Mouse (Mus musculus) midbrain, embryonic 11.5 days (tissue): ENCODE results near the gene Rims3. TPM values are rescaled to one million over a fixed set of nuclear protein-coding genes. Genes with fewer than 3 reads are reported as not detected.

Experiments
- ATAC-seq: fragments of 200-750 bp; cut with Nextera tagmentation; 2 replicates; pipeline ENCODE4 v1.8.0; 2017; ENCODE audit warnings: moderate TSS enrichment, moderate library complexity; ENCODE audit not compliant: low FRiP score
- DNase-seq: peaks from one replicate; pipeline ENCODE4 v3.0.0; 2015; ENCODE audit warnings: low spot score; ENCODE audit errors: missing footprints
- H3K27ac ChIP-seq: fragments of 300-500 bp; sonication (generic); 2 replicates; pipeline ENCODE4 v1.5.1; 2014; ENCODE audit warnings: low read depth, low read length
- H3K27me3 ChIP-seq: fragments of 300-500 bp; sonication (generic); 2 replicates; pipeline ENCODE4 v1.6.1; 2014; ENCODE audit warnings: mild to moderate bottlenecking, low read length, moderate library complexity, mixed read lengths; ENCODE audit not compliant: control insufficient read depth, insufficient read depth
- H3K36me3 ChIP-seq: fragments of 300-500 bp; sonication (generic); 2 replicates; pipeline ENCODE4 v1.6.1; 2014; ENCODE audit warnings: mild to moderate bottlenecking, low read length, moderate library complexity, mixed read lengths; ENCODE audit not compliant: control insufficient read depth, insufficient read depth
- H3K4me1 ChIP-seq: fragments of 300-500 bp; sonication (generic); 2 replicates; pipeline ENCODE4 v1.6.1; 2014; ENCODE audit warnings: low read length; ENCODE audit not compliant: control insufficient read depth, insufficient read depth
- H3K4me2 ChIP-seq: fragments of 300-500 bp; sonication (generic); 2 replicates; pipeline ENCODE4 v1.6.1; 2014; ENCODE audit warnings: mild to moderate bottlenecking, moderate library complexity
- H3K4me3 ChIP-seq: fragments of 300-500 bp; sonication (generic); 2 replicates; pipeline ENCODE4 v1.5.1; 2014; ENCODE audit warnings: low read depth, low read length
- H3K9ac ChIP-seq: fragments of 300-500 bp; sonication (generic); 2 replicates; pipeline ENCODE4 v1.6.1; 2014; ENCODE audit warnings: low read length
- H3K9me3 ChIP-seq: fragments of 300-500 bp; sonication (generic); 2 replicates; pipeline ENCODE4 v1.6.1; 2016; ENCODE audit warnings: low read length; ENCODE audit not compliant: control insufficient read depth
- WGBS: fragments of 180-500 bp; shearing (Covaris S2); extraction: QIAGEN DNeasy Blood & Tissue Kit; methylation state at CpG from one replicate; pipeline ENCODE4 v1.1.7; 2014; 5-methylcytosine and 5-hydroxymethylcytosine counted together
- polyA plus RNA-seq: library from polyadenylated mRNA; unstranded; fragments of >200 nt; fragmentation: Nextera tagmentation; extraction: Ambion mirVana; gene quantifications from 2 replicates; pipeline ENCODE4 v1.2.1, GENCODE M21; 2014

The Rims3 gene
- polyA plus RNA-seq, 1 experiment from 2014 or later, result 3.4 TPM

DNA sequence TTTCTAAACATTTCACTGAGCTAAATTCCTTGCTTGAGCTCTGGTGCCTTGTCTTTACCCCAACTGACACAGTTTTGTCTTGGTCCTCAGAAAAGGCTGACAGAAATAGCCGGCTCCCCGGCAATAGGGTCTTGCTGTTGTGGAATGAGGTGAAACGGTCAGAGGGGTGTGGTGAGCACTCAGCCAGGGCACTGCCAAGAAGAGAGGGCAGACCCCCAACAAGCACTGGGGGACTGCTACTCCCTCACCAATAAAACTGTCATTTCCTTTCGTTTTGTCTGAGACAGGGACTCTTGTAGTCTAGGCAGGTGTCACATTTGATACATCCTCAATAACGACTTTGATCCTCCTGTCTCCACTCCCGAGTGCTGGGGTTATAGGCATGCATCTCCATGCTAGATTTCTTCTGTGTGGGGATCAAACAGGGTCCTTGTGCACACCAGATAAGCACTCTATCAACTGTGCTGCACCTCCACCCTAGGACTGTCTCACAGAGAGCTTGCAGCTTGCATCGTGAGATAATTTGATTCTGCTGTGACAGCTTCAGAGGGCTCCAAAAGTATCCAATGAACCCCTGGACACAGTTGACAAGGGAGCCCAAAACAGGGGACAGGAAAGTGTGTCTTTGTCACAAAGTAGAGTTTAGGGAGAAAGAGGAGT lies 10.1 kb upstream of the Rims3 start:
- no peaks in the 10 kb centered on the region for H3K4me1 ChIP-seq
- H3K27ac ChIP-seq, result no peak overlapping the region
- H3K9me3 ChIP-seq, result no peaks in the 10 kb centered on the region
- H3K9ac ChIP-seq, result no peak overlapping the region
- no peak overlapping the region for H3K4me3 ChIP-seq
- ATAC-seq (no peak), DNase-seq (no peak)
- no peaks in the 10 kb centered on the region for H3K27me3 ChIP-seq
- H3K36me3 ChIP-seq, result no peaks in the 10 kb centered on the region
- 75% methylated on average over 7 of the region's 7 CpGs for WGBS
- no peak overlapping the region for H3K4me2 ChIP-seq

DNA sequence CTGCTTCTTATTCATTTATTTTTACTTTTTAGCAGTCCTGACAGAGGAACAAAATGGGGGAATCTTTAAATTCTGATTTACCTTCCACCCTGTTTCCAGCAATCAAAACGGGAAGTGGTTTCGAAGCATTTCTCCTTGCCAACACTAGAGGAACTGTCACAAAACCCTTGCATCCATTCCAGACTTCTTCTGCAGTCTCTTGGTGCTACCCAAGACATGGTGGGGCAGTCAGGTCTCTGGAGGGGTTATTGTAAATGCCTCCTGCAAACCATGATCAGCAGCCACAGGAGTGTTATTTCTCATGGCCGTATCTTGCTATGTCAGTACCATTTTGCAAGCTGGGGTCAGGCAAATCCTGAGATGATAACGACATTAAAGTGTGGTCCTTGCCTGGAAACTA lies 9.5 kb upstream of the Rims3 start:
- DNase-seq (no peak), ATAC-seq (no peak)
- Histone ChIP-seq H3K27ac (no peak overlapping the region), H3K27me3 (no peaks in the 10 kb centered on the region), H3K9ac (no peak overlapping the region), H3K4me1 (no peaks in the 10 kb centered on the region), H3K36me3 (no peaks in the 10 kb centered on the region), H3K4me2 (no peak overlapping the region), H3K4me3 (no peak overlapping the region), H3K9me3 (no peaks in the 10 kb centered on the region)
- 79% methylated on average over 4 of the region's 4 CpGs for WGBS

DNA sequence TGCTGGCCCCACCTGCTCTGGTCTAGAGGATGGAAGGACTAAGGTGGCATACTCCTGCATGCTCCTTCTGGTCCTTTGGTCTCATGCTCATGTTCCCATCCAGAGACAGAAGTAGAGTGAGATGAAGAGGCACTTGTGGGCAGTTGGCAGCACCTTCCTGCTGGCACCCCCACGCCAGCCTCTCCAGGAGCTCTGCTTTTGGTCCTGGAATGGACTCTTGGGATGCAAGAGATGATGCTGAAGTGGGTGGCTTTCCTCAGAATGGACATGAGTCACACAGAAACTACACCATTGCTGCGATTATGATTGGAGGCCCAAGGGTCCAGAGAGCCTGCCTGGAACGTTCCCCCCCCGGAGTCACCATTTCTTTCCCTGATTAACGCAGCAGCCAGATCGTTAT lies 5.7 kb upstream of the Rims3 start:
- Histone ChIP-seq H3K4me1 (no peaks in the 10 kb centered on the region), H3K36me3 (no peaks in the 10 kb centered on the region), H3K4me2 (no peak overlapping the region), H3K9ac (no peak overlapping the region), H3K27me3 (no peaks in the 10 kb centered on the region), H3K4me3 (no peak overlapping the region), H3K27ac (no peak overlapping the region), H3K9me3 (no peaks in the 10 kb centered on the region)
- DNase-seq (no peak), ATAC-seq (no peak)
- WGBS, result 89% methylated on average over 6 of the region's 6 CpGs

DNA sequence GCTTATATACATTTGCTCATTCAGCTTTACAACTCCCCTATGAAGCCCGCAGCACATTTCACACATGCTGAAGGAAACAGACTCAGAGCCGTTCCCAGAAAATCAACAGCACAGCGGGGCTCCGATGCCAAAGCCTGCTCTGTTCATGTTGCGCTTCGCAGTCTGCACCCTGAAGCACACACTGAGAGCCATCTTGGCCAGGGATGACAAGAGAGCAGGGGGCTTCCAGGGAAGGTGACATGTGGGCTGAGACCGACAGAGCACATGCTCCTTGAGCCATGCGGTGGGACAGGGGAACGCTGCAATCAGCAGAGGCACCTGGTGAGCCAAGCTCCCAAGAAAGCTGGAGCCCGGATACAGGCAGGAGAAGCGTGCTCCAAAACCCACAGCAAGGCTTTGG lies 5.2 kb upstream of the Rims3 start:
- ATAC-seq (no peak), DNase-seq (no peak)
- WGBS, result 62% methylated on average over 11 of the region's 11 CpGs
- H3K4me2 ChIP-seq, result no peak overlapping the region
- no peaks in the 10 kb centered on the region for H3K27me3 ChIP-seq
- H3K9ac ChIP-seq, result no peak overlapping the region
- H3K4me1 ChIP-seq, result no peaks in the 10 kb centered on the region
- H3K9me3 ChIP-seq, result no peaks in the 10 kb centered on the region
- H3K27ac ChIP-seq, result no peak overlapping the region
- no peak overlapping the region for H3K4me3 ChIP-seq
- no peaks in the 10 kb centered on the region for H3K36me3 ChIP-seq

DNA sequence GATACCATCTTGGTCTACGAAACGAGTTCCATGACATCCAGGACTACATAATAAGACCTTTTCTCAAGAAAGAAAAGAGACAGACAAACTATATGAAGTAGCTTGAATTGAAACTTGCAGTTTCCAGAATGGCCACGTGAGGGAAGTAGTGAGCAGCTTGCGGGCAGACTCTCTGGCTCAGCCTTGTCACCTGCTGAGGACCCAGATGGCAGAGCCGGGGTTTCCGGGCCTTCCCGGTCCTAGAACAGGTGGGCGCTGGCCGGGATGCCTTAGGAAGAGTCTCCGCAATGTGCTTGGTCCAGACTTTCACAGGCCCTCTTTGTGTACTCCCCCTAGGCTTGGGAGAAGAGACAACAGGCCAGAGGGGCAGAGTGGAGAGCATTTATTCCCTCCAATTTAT lies 3.7 kb upstream of the Rims3 start:
- no peak for ATAC-seq
- peak; percentile 98 for DNase-seq
- H3K4me1 ChIP-seq, result peaks cover 4% of the 10 kb centered on the region; the same call in 1 of the 2 replicates
- H3K9ac ChIP-seq, result no peak overlapping the region
- no peak overlapping the region for H3K4me3 ChIP-seq
- no peak overlapping the region for H3K27ac ChIP-seq
- H3K36me3 ChIP-seq, result no peaks in the 10 kb centered on the region
- no peaks in the 10 kb centered on the region for H3K9me3 ChIP-seq
- no peak overlapping the region for H3K4me2 ChIP-seq
- WGBS, result 7% methylated on average over 10 of the region's 10 CpGs
- H3K27me3 ChIP-seq, result peaks cover 5% of the 10 kb centered on the region

DNA sequence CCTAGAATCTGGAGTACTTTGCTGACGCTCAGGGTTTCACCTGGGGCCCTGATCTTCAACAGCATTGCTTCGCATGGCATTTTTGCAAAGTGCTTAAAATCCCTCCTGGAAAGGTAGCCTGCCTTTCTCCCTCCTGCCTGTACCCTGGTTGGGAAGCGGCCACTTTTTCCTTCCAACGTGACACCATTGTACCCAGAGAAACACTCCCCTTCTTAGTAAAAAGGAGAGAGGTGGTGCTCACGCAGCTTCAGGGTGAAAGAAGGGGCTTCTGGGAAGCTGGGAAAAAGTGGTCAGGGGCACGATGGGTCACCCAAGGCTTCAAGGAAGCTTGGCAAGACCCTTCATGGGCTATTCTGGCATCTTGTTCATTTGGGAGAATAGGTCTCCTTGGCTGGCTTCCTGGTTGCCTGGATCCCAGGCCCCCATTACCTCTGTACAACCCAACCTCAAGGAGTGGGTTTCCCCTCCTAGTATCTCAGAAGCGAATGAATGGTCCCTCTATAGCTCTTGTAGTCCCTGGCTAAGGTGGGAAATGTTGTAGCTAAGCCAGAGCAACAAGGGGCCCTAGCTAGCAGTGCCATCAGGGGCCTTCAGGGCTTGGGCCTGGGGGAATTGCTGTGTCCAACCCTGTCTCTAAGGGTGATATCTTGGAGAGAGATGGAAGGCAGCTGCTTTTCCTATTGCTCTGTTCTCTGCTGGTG lies 894 bp downstream of the Rims3 start:
- ATAC-seq (no peak), DNase-seq (peak; percentile 91)
- WGBS, result 18% methylated on average over 7 of the region's 7 CpGs
- Histone ChIP-seq H3K9me3 (no peaks in the 10 kb centered on the region), H3K4me3 (peak overlapping the region; percentile 72), H3K27me3 (peaks cover 5% of the 10 kb centered on the region), H3K27ac (no peak overlapping the region), H3K4me2 (peak overlapping the region; percentile 65), H3K9ac (peak overlapping the region; percentile 75), H3K36me3 (no peaks in the 10 kb centered on the region), H3K4me1 (peaks cover 9% of the 10 kb centered on the region)

DNA sequence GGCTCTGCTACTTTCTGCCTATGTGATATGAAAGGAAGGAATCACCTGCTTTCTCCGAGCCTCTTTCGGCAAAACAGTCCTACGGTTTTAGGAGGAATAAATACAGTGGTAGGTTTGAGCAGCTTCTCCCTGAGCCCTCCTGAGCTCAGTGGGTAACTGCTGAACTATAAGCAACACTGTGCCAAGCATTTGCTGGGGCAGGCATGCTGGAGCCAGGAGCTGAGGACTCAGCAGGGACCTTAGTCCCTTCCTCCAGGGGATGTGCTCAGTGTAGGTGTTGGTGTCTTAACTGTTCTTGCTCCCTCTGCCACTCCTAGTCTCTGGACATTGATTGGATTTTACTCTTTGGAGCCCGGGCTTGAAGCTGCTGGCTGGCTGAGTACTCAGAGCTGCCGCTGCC lies 1.8 kb downstream of the Rims3 start:
- Histone ChIP-seq H3K4me1 (peaks cover 9% of the 10 kb centered on the region), H3K9me3 (no peaks in the 10 kb centered on the region), H3K4me2 (no peak overlapping the region), H3K27me3 (peaks cover 5% of the 10 kb centered on the region), H3K9ac (no peak overlapping the region), H3K27ac (no peak overlapping the region), H3K4me3 (no peak overlapping the region), H3K36me3 (no peaks in the 10 kb centered on the region)
- WGBS, result 47% methylated on average over 5 of the region's 5 CpGs
- ATAC-seq (no peak), DNase-seq (peak; percentile 87)

DNA sequence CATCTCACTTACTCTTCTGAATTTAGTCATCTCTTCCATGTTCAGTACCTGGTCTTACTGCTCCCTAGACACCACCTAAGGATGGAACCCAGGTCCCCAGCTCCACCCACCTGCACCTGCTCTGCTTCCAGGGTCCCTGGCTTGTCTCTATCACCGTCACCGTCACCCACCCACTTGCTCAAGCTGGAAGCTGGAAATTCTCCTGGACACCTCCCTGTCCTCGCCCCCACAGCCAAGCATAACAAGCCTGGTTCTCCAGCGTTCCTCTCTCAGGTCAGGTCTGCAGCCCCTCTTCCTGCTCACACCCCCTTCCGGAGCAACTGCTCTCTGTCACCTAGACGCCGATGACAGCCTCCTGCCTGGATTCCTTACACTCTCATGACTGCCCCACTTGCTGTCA lies 5.2 kb downstream of the Rims3 start:
- H3K36me3 ChIP-seq, result no peaks in the 10 kb centered on the region
- H3K4me2 ChIP-seq, result no peak overlapping the region
- ATAC-seq (no peak), DNase-seq (no peak)
- H3K4me3 ChIP-seq, result no peak overlapping the region
- 83% methylated on average over 7 of the region's 7 CpGs for WGBS
- peaks cover 5% of the 10 kb centered on the region for H3K27me3 ChIP-seq
- H3K9ac ChIP-seq, result no peak overlapping the region
- peaks cover 9% of the 10 kb centered on the region for H3K4me1 ChIP-seq
- H3K9me3 ChIP-seq, result no peaks in the 10 kb centered on the region
- no peak overlapping the region for H3K27ac ChIP-seq

DNA sequence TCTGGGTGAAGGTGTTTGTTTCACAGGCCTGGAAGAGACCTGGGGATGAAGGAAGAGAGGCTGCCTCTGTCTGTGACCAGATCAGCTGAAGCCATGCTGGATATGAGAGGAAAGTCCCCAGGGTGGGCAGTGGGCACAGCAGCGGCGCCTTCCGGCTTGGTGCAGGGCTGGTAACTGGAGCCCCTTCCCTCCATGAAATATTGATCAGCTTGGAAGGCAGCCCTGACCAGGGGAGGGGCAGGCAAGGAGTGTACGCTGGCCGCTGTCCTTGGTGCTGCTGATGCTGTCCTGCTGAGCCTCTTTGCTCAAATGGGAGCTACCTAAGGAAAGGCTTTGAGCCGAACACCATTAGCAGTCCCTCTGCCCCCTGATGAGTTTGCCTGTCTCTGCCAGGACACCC lies 11.6 kb downstream of the Rims3 start:
- Histone ChIP-seq H3K9ac (no peak overlapping the region), H3K9me3 (no peaks in the 10 kb centered on the region), H3K4me1 (peaks cover 2% of the 10 kb centered on the region; the same call in 1 of the 2 replicates), H3K36me3 (no peaks in the 10 kb centered on the region), H3K4me3 (no peak overlapping the region), H3K4me2 (no peak overlapping the region), H3K27me3 (no peaks in the 10 kb centered on the region), H3K27ac (no peak overlapping the region)
- WGBS, result 7% methylated on average over 6 of the region's 6 CpGs
- DNase-seq (peak; percentile 83), ATAC-seq (peak; percentile 42; the same call in 1 of the 2 replicates)
